Comparison of ENCODE assay signal across 33 mouse cellular contexts in the genomic region with DNA sequence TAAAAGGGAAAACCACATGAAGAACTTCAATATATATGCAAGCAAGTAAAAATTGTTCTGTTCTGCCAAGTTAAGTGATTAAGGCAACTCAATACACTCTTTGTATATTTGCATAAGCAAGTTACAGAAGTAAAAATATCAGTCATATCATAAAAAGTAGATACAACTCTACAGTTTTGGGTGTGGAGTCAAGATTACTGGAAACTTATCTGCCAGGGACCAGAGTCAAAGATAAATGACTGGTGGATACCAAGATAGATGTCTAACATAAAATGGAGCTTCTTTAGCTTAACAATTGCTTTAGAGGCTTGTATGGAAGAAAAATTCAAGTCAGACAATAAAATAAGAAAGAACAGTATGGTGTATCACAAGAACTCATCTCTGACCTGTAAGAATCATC. TPM values are rescaled to one million over a fixed set of nuclear protein-coding genes. Genes with fewer than 3 reads are reported as not detected.
"Had no signal": no experiment of that assay in that cellular context is flagged by ENCODE, and none has a peak within 500 bp of the region (broad histone marks: within the 10 kb centered on the region; RNA-seq: fewer than 3 reads in every experiment).

No protein-coding gene starts in this region.

- H3K9me3 ChIP-seq: embryonic facial prominence, embryonic 10.5 days; embryonic facial prominence, embryonic 12.5 days; embryonic facial prominence, embryonic 13.5 days; embryonic facial prominence, embryonic 15.5 days; forebrain, embryonic 10.5 days; forebrain, embryonic 12.5 days; forebrain, embryonic 13.5 days; forebrain, embryonic 15.5 days; heart, embryonic 10.5 days had no signal

- H3K27ac ChIP-seq: embryonic facial prominence, embryonic 10.5 days; embryonic facial prominence, embryonic 12.5 days; embryonic facial prominence, embryonic 13.5 days; embryonic facial prominence, embryonic 15.5 days; forebrain, embryonic 10.5 days; forebrain, embryonic 12.5 days; forebrain, embryonic 13.5 days; forebrain, embryonic 15.5 days; gastrocnemius, adult 2 months; heart, adult 2 months; heart, embryonic 10.5 days had no signal

- H3K27me3 ChIP-seq: embryonic facial prominence, embryonic 12.5 days; embryonic facial prominence, embryonic 13.5 days; embryonic facial prominence, embryonic 15.5 days; forebrain, embryonic 12.5 days; forebrain, embryonic 13.5 days; forebrain, embryonic 15.5 days had no signal

- H3K4me3 ChIP-seq: embryonic facial prominence, embryonic 10.5 days; embryonic facial prominence, embryonic 12.5 days; embryonic facial prominence, embryonic 13.5 days; embryonic facial prominence, embryonic 15.5 days; erythroblast, embryonic 14.5 days; forebrain, embryonic 10.5 days; forebrain, embryonic 12.5 days; forebrain, embryonic 13.5 days; forebrain, embryonic 15.5 days; gastrocnemius, adult 2 months; heart, adult 2 months; heart, embryonic 10.5 days had no signal

- H3K36me3 ChIP-seq: embryonic facial prominence, embryonic 10.5 days; embryonic facial prominence, embryonic 12.5 days; embryonic facial prominence, embryonic 13.5 days; embryonic facial prominence, embryonic 15.5 days; forebrain, embryonic 10.5 days; forebrain, embryonic 12.5 days; forebrain, embryonic 15.5 days; heart, embryonic 10.5 days had no signal

- H3K9ac ChIP-seq: embryonic facial prominence, embryonic 12.5 days; embryonic facial prominence, embryonic 13.5 days; embryonic facial prominence, embryonic 15.5 days; forebrain, embryonic 12.5 days; forebrain, embryonic 13.5 days; forebrain, embryonic 15.5 days; forebrain, postnatal 0 days had no signal

- DNase-seq: cerebellum, adult 9-10 months; cerebellum, adult 9-11 months; cerebellum, postnatal 10 days; cerebellum, postnatal 14 days; cerebellum, postnatal 25 days; cerebellum, postnatal 36 days; embryo, embryonic 11 days; forebrain, postnatal 0 days; gastrocnemius, adult 2 months; gastrocnemius, postnatal 10 days; gastrocnemius, postnatal 14 days; gastrocnemius, postnatal 25 days; gastrocnemius, postnatal 36 days; heart, adult 18-20 months; heart, adult 2 months had no signal

- H3K4me1 ChIP-seq: embryonic facial prominence, embryonic 10.5 days; embryonic facial prominence, embryonic 12.5 days; embryonic facial prominence, embryonic 13.5 days; embryonic facial prominence, embryonic 15.5 days; forebrain, embryonic 10.5 days; forebrain, embryonic 12.5 days; forebrain, embryonic 13.5 days; forebrain, embryonic 15.5 days; heart, embryonic 10.5 days had no signal

RNA-seq across cellular contexts. Expression of gene Acot12, which starts 13.4 kb away (rescaled TPM):
- total RNA-seq: common myeloid progenitor, adult 5-6 weeks; gastrocnemius, adult 18-20 months; gastrocnemius, adult 2 months; gastrocnemius, postnatal 14 days; gastrocnemius, postnatal 25 days; gastrocnemius, postnatal 36 days; granulocyte monocyte progenitor cell, adult 5-6 weeks; heart, adult 18-20 months; heart, adult 2 months; heart, adult 8-10 months had no signal
- polyA plus RNA-seq: embryonic facial prominence, embryonic 10.5 days; embryonic facial prominence, embryonic 11.5 days; erythroblast, embryonic 14.5 days; forebrain, embryonic 10.5 days; forebrain, embryonic 11.5 days; forebrain, embryonic 12.5 days; forebrain, embryonic 13.5 days; forebrain, embryonic 14.5 days; forebrain, embryonic 15.5 days; forebrain, embryonic 16.5 days; heart, embryonic 10.5 days had no signal
